Mouse (Mus musculus) heart, postnatal 0 days (tissue): ENCODE data around the gene Sdk2.

Source experiments
- CTCF ChIP-seq: IDR thresholded peaks from 2 replicates; pipeline ENCODE4 v1.5.1; 2016; ENCODE audit warnings: antibody characterized with exemption, control low read depth, low read depth
- EP300 ChIP-seq: IDR thresholded peaks from 2 replicates; pipeline ENCODE4 v1.6.1; 2016; ENCODE audit warnings: antibody characterized with exemption, low read depth

DNA sequence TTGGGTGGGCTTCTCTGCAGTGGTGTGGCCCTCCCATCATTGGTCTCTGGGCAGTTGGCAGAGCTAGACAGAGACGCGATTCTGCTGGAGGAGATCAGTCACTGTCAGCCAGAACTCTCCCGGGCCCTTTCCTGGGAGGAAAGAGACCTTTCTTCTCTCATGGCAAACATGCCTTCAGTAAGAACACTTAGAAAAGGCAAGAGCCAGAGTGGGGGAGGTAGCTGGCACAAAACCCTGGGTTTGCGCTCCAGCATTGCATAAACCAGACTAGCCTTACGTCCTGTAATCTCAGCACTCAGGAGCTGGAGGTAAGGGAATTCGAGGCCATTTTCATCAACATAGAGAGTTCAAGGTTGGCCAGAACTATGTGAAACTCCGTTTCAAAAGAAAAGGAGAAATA, 306.4 kb downstream of the Sdk2 start:
- TF ChIP-seq CTCF = no peak
- TF ChIP-seq EP300 = no peak
